8 mouse cellular contexts compared by ENCODE assay signal in genomic region chr10:95087864-95088570, GRCm38 (mm10).
DNase-seq lines count a peak whose midpoint lies in the region; ATAC-seq and TF ChIP-seq lines count a peak whose summit lies in the region.

No protein-coding gene starts in this region.

- H3K36me3 ChIP-seq in forebrain, embryonic 11.5 days (ENCODE audit: control insufficient read depth, insufficient read depth, low read length) = no peaks in the 10 kb centered on the region
- H3K36me3 ChIP-seq in heart, postnatal 0 days (replicated peaks; ENCODE audit: control insufficient read depth, insufficient read depth, low read length) = no peaks in the 10 kb centered on the region
- H3K36me3 ChIP-seq in lung, embryonic 16.5 days (ENCODE audit: control insufficient read depth, insufficient read depth, low read length) = no peaks in the 10 kb centered on the region

- no peaks in the 10 kb centered on the region for H3K27me3 ChIP-seq in forebrain, embryonic 11.5 days (ENCODE audit: control insufficient read depth, insufficient read depth, low read length)
- no peaks in the 10 kb centered on the region for H3K27me3 ChIP-seq in heart, postnatal 0 days (ENCODE audit: control insufficient read depth, insufficient read depth, low read length)
- H3K27me3 ChIP-seq in lung, embryonic 16.5 days (ENCODE audit: control insufficient read depth, insufficient read depth, low read depth, low read length) = no peaks in the 10 kb centered on the region

- no peak overlapping the region for H3K4me3 ChIP-seq in forebrain, embryonic 11.5 days (ENCODE audit: low read depth, low read length)
- no peak overlapping the region for H3K4me3 ChIP-seq in heart, postnatal 0 days (ENCODE audit: low read depth, low read length)
- H3K4me3 ChIP-seq in lung, embryonic 16.5 days (ENCODE audit: low read length) = no peak overlapping the region

- H3K9me3 ChIP-seq in forebrain, embryonic 11.5 days (ENCODE audit: control insufficient read depth, low read length) = no peaks in the 10 kb centered on the region
- no peaks in the 10 kb centered on the region for H3K9me3 ChIP-seq in heart, postnatal 0 days (replicated peaks; ENCODE audit: control insufficient read depth, low read length)
- H3K9me3 ChIP-seq in lung, embryonic 16.5 days (ENCODE audit: control insufficient read depth, low read length) = no peaks in the 10 kb centered on the region

- no peak overlapping the region for H3K4me2 ChIP-seq in forebrain, embryonic 11.5 days (ENCODE audit: low read depth, low read length, severe bottlenecking)
- H3K4me2 ChIP-seq in heart, postnatal 0 days (ENCODE audit: low read depth, low read length) = no peak overlapping the region
- H3K4me2 ChIP-seq in lung, embryonic 16.5 days (ENCODE audit: low read depth, low read length) = no peak overlapping the region

- DNase-seq in ES-CJ7 (ENCODE audit: low read depth, low spot score) = peak; percentile 75
- DNase-seq in brain, adult 2 months (ENCODE audit: low read depth, low spot score) = peak; percentile 92
- DNase-seq in forebrain, embryonic 11.5 days (ENCODE audit: low spot score) = peak; percentile 72
- DNase-seq in heart, postnatal 0 days (ENCODE audit: low spot score) = peak; percentile 86
- DNase-seq in kidney, postnatal 25 days = peak; percentile 78 to 79
- peak; percentile 46 for DNase-seq in ovary, postnatal 14 days (ENCODE audit: low spot score)
- no peak for DNase-seq in natural killer cell, adult 2 months (ENCODE audit: low spot score in 2 of 2)

- ATAC-seq in forebrain, embryonic 11.5 days (replicated peaks; ENCODE audit: low FRiP score) = peak; percentile 75; the same call in 1 of the 2 replicates
- ATAC-seq in heart, postnatal 0 days (ENCODE audit: insufficient read depth, low read depth) = peak; percentile 91
- ATAC-seq in lung, embryonic 16.5 days (ENCODE audit: low read depth) = peak; percentile 91

- no peaks in the 10 kb centered on the region for H3K4me1 ChIP-seq in forebrain, embryonic 11.5 days (replicated peaks; ENCODE audit: control insufficient read depth, insufficient read depth, low read length)
- H3K4me1 ChIP-seq in heart, postnatal 0 days (ENCODE audit: control insufficient read depth, insufficient read depth) = no peaks in the 10 kb centered on the region
- H3K4me1 ChIP-seq in lung, embryonic 16.5 days (replicated peaks; ENCODE audit: control insufficient read depth, insufficient read depth, low read length) = peaks cover 6% of the 10 kb centered on the region

- peak; percentile 84 for TF ChIP-seq CTCF in heart, postnatal 0 days (IDR thresholded peaks at IDR 0.05; ENCODE audit: low read depth)

- TF ChIP-seq EP300 in heart, postnatal 0 days (IDR thresholded peaks at IDR 0.05; ENCODE audit: low read depth) = no peak

- WGBS in forebrain, embryonic 11.5 days = 43% methylated on average over 13 of the region's 13 CpGs
- 36% methylated on average over 13 of the region's 13 CpGs for WGBS in heart, postnatal 0 days
- 34% methylated on average over 13 of the region's 13 CpGs for WGBS in lung, embryonic 16.5 days

- H3K27ac ChIP-seq in forebrain, embryonic 11.5 days (ENCODE audit: low read depth, low read length) = no peak overlapping the region
- H3K27ac ChIP-seq in heart, postnatal 0 days (ENCODE audit: low read depth) = no peak overlapping the region
- H3K27ac ChIP-seq in lung, embryonic 16.5 days (ENCODE audit: low read length) = no peak overlapping the region

- H3K9ac ChIP-seq in forebrain, embryonic 11.5 days (ENCODE audit: low read length) = no peak overlapping the region; the same call in 1 of the 2 replicates
- H3K9ac ChIP-seq in heart, postnatal 0 days (replicated peaks; ENCODE audit: low read depth, low read length) = no peak overlapping the region
- no peak overlapping the region for H3K9ac ChIP-seq in lung, embryonic 16.5 days (ENCODE audit: low read length)

Comparison
In these comparisons a context has a peak if more than half of its experiments do, and no peak if none do; other contexts are left out.
1. DNase-seq: peak in ES-CJ7 (single experiment), brain, adult 2 months (single experiment), forebrain, embryonic 11.5 days (single experiment), heart, postnatal 0 days (single experiment), kidney, postnatal 25 days (2 of 2) and ovary, postnatal 14 days (single experiment); none in natural killer cell, adult 2 months (0 of 2).
2. Peak in every context shown above with its lines, with median percentiles within 50 percentile points of each other: ATAC-seq.